Mouse (Mus musculus): ENCODE measurements around the gene Anapc15-ps.

- TF ChIP-seq TAL1 (IDR thresholded peaks at IDR 0.05; ENCODE audit: low read length) = no peak
- no peak for TF ChIP-seq GATA1 (IDR thresholded peaks at IDR 0.05; ENCODE audit: low read length)
Measured at GRCm38 (mm10) chr10:95652131-95652530, 21.1 kb downstream of the Anapc15-ps start.

All from erythroblast, embryonic 14.5 days (primary cell).